Mouse (Mus musculus) small intestine, adult 2 months (tissue): Measurements from ENCODE around the gene Zfp281. TPM values are rescaled to one million over a fixed set of nuclear protein-coding genes. Genes with fewer than 3 reads are reported as not detected.

Source experiments
- H3K27ac ChIP-seq: fragments of 200-500 bp; 2 replicates; pipeline ENCODE4 v1.5.1; 2012; ENCODE audit warnings: low read depth, low read length, control low read depth, inconsistent platforms; ENCODE audit not compliant: insufficient read depth
- H3K27me3 ChIP-seq: fragments of 200-500 bp; 2 replicates; pipeline ENCODE4 v1.6.1; 2012; ENCODE audit warnings: mild to moderate bottlenecking, moderate library complexity, low read length, inconsistent platforms; ENCODE audit not compliant: control insufficient read depth, insufficient read depth
- H3K36me3 ChIP-seq: fragments of 200-500 bp; 2 replicates; pipeline ENCODE4 v1.6.1; 2012; ENCODE audit warnings: mild to moderate bottlenecking, low read length, control low read depth, inconsistent platforms; ENCODE audit not compliant: control insufficient read depth, insufficient read depth
- H3K4me1 ChIP-seq: fragments of 200-500 bp; 2 replicates; pipeline ENCODE4 v1.6.1; 2012; ENCODE audit warnings: low read length, inconsistent platforms, mixed read lengths; ENCODE audit not compliant: control insufficient read depth, insufficient read depth, insufficient read length
- H3K4me3 ChIP-seq: fragments of 200-500 bp; 2 replicates; pipeline ENCODE4 v1.5.1; 2012; ENCODE audit warnings: low read depth, mild to moderate bottlenecking, control low read depth, inconsistent platforms, low read length, moderate library complexity
- CTCF ChIP-seq: fragments of 200-500 bp; IDR thresholded peaks from 2 replicates; pipeline ENCODE4 v1.5.1; 2012; ENCODE audit warnings: low read depth, mild to moderate bottlenecking, control low read depth, inconsistent platforms, low read length, moderate library complexity, mixed read lengths; ENCODE audit not compliant: insufficient replicate concordance, insufficient read length; ENCODE audit errors: extremely low read depth
- POLR2A ChIP-seq: fragments of 200-500 bp; IDR thresholded peaks from 2 replicates; pipeline ENCODE4 v1.6.1; 2012; ENCODE audit warnings: low read depth, mild to moderate bottlenecking, control low read depth, inconsistent platforms, low read length, moderate library complexity
- WGBS: fragments of 180-500 bp; shearing (Covaris S2); methylation state at CpG from one replicate; pipeline ENCODE4 v1.1.7; 2018; 5-methylcytosine and 5-hydroxymethylcytosine counted together
- polyA plus RNA-seq: library from polyadenylated mRNA; depleted of rRNA; stranded (reverse); fragments of >200 nt; gene quantifications from 2 replicates; pipeline ENCODE4 v1.2.3, GENCODE M21; 2012

Gene Zfp281
- polyA plus RNA-seq, 1 experiment = 0.63 TPM

DNA sequence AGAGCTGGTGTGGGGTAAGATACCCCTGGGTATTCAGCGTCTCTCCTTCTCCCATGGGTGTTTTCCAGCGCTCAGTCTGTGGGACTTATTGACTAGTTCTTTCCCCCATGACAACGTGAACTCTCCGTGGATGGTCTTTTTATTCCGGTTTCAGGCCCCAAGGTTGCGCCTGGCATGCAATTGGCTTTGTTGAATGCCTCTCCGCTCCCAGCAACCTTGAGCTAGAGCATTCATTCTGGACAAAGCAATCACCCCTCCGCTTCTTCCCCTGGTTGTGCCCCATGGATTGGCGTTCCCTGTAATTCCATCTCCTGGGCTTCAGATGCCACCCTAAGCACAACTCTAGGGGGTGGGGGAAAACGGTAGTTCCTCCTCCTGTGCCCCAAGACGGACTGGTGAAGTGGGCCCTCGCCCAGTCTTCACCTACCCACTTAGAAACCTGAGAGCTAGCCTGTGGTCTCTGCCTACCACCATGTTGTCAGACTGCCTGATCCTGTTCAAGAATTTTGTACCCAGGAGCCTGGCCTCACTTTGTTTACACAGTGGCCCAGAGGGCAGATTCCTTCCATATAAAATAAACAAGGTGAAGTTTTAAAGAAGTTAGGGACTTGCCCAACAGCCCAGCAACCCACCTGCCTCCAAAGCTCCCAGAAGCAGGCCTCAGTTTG, 47.2 kb downstream of the Zfp281 start:
- TF ChIP-seq CTCF = no peak
- TF ChIP-seq POLR2A = no peak
- no peak overlapping the region for H3K27ac ChIP-seq
- 92% methylated on average over 12 of the region's 12 CpGs for WGBS

GRCm38 (mm10) chr1:136672564-136672963, 47.9 kb downstream of the Zfp281 start:
- no peaks in the 10 kb centered on the region for H3K27me3 ChIP-seq
- no peak overlapping the region for H3K27ac ChIP-seq
- 0 out of 2 replicates have a peak, but pooled peaks cover 2% of the 10 kb centered on the region for H3K4me1 ChIP-seq
- TF ChIP-seq POLR2A (no peak), CTCF (no peak)
- no peak overlapping the region for H3K4me3 ChIP-seq
- no peaks in the 10 kb centered on the region for H3K36me3 ChIP-seq
- WGBS = 81% methylated on average over 6 of the region's 6 CpGs

More for the DNA sequence above, 47.2 kb downstream of the Zfp281 start:
- Histone ChIP-seq H3K27me3 (no peaks in the 10 kb centered on the region), H3K4me1 (0 out of 2 replicates have a peak, but pooled peaks cover 2% of the 10 kb centered on the region), H3K4me3 (no peak overlapping the region), H3K36me3 (no peaks in the 10 kb centered on the region)

GRCm38 (mm10) chr1:136673293-136673692, 48.6 kb downstream of the Zfp281 start:
- no peak overlapping the region for H3K27ac ChIP-seq
- TF ChIP-seq CTCF (no peak), POLR2A (no peak)
- H3K4me1 ChIP-seq = peaks cover 4% of the 10 kb centered on the region; the same call in 1 of the 2 replicates
- no peaks in the 10 kb centered on the region for H3K27me3 ChIP-seq
- 41% methylated on average over 4 of the region's 4 CpGs for WGBS
- no peak overlapping the region for H3K4me3 ChIP-seq
- H3K36me3 ChIP-seq = no peaks in the 10 kb centered on the region

DNA sequence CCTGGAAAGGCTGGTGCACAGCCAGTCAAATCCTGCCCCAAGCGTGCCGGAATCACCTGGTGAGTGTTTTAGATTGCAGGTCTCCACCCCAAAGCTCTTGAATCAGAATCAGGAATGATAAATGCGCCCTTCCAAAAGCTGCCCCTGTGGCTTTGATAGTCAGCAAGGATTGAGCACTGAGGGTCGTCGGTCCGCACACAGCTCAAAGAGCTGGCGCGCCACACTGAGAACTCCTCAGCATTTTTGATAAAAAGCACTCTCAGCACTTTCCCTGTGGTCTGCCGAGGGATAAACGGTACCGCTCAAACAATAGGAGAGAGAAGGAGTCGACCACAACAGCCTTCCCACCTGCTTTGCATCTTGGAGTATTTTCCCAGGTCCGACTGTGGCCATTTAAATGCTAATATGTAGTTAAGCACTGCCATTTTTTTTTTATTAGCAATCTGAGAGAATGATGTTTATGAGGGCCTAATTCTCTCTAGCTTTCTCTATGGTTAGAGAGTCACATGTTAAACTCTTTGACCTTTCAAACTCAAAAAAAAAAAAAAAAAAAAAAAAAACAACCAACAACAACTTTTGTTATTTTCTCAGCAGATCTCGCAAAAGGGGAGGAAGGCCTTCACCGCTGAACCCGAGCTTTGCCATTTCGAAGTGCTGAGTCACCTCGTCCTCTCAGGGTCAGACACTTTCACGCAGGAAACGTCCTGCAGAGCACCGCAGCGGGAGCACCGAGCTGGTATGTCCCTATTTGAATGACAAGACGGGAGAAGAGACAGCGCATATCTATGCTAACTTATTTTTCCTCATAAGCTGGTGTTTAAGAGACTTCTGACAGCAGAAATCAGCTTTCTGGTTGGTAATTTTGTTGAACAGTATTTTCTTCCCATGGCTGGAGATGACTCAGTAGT, 50.1 kb downstream of the Zfp281 start:
- Histone ChIP-seq H3K36me3 (no peaks in the 10 kb centered on the region), H3K27me3 (no peaks in the 10 kb centered on the region), H3K4me1 (peaks cover 8% of the 10 kb centered on the region; the same call in 1 of the 2 replicates), H3K27ac (no peak overlapping the region), H3K4me3 (no peak overlapping the region)
- TF ChIP-seq POLR2A (no peak), CTCF (no peak)
- 74% methylated on average over 25 of the region's 25 CpGs for WGBS

- Histone ChIP-seq H3K36me3 (no peaks in the 10 kb centered on the region), H3K27me3 (no peaks in the 10 kb centered on the region), H3K4me1 (peaks cover 8% of the 10 kb centered on the region; the same call in 1 of the 2 replicates), H3K27ac (no peak overlapping the region), H3K4me3 (no peak overlapping the region)
- WGBS = 77% methylated on average over 16 of the region's 16 CpGs
- TF ChIP-seq CTCF = no peak
- TF ChIP-seq POLR2A = no peak
These were observed 51.2 kb downstream of the Zfp281 start for GRCm38 (mm10) chr1:136675736-136676444.

DNA sequence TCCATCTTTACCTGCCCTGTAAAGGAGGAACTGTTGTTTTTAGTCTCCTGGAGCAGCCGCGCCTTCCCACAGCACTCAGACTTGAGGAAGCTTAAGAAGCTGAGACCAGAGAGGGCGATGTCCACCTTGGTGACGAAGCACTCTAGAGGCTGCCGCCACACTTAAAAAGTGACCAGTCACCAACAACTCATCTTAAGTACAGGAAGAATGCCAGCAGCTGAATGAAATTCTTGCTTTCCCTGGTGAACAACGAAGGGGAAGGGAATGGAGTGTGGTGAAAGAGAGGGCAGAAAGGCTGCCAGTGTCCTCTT, 51.7 kb downstream of the Zfp281 start:
- 69% methylated on average over 6 of the region's 6 CpGs for WGBS
- no peaks in the 10 kb centered on the region for H3K27me3 ChIP-seq
- H3K36me3 ChIP-seq = no peaks in the 10 kb centered on the region
- no peak overlapping the region for H3K27ac ChIP-seq
- TF ChIP-seq POLR2A (no peak), CTCF (no peak)
- no peak overlapping the region for H3K4me3 ChIP-seq
- H3K4me1 ChIP-seq = peaks cover 8% of the 10 kb centered on the region; the same call in 1 of the 2 replicates

DNA sequence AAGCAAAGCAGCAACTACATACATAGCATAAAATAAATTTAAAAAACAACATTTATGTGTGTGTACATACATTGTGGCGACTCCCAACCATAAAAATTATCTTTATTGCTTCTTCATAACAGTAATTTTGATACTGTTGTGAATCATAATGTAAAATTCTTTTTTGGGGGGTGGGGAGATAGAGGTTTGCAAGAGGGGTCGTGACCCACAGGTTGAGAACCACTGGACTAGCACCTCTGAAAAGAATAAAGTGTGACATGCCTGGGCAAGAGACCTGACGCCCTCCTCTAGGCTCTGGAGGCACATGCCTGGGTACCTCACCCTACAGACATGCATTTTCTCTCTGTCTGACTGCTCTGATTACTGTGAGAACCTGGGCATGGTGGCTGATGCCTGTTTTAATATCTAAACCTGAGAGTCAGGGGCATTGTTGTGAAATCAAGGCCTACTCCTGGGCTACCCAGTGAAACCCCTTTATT, 53.2 kb downstream of the Zfp281 start:
- Histone ChIP-seq H3K27me3 (no peaks in the 10 kb centered on the region), H3K4me3 (no peak overlapping the region), H3K4me1 (peaks cover 9% of the 10 kb centered on the region; the same call in 1 of the 2 replicates), H3K36me3 (no peaks in the 10 kb centered on the region), H3K27ac (no peak overlapping the region)
- TF ChIP-seq CTCF = no peak
- TF ChIP-seq POLR2A = no peak
- WGBS = 61% methylated on average over 3 of the region's 3 CpGs
